Mouse (Mus musculus) limb, embryonic 12.5 days (tissue): ENCODE results near the gene Fndc7. TPM values are rescaled to one million over a fixed set of nuclear protein-coding genes. Genes with fewer than 3 reads are reported as not detected.
A peak's percentile ranks its signal among the peaks of the same experiment; 100 is the strongest.

Experiments
- ATAC-seq: fragments of 200-750 bp; cut with Nextera tagmentation; 2 replicates; pipeline ENCODE4 v1.8.0; 2017; ENCODE audit warnings: low read depth, moderate TSS enrichment; ENCODE audit not compliant: insufficient number of reproducible peaks, insufficient read depth, low FRiP score, low TSS enrichment
- H3K27ac ChIP-seq: fragments of 300-500 bp; sonication (generic); 2 replicates; pipeline ENCODE4 v1.5.1; 2016; ENCODE audit warnings: mild to moderate bottlenecking, moderate library complexity
- H3K27me3 ChIP-seq: fragments of 300-500 bp; sonication (generic); 2 replicates; pipeline ENCODE4 v1.6.1; 2016; ENCODE audit warnings: mild to moderate bottlenecking, moderate library complexity
- H3K36me3 ChIP-seq: fragments of 300-500 bp; sonication (generic); 2 replicates; pipeline ENCODE4 v1.6.1; 2016; ENCODE audit warnings: mild to moderate bottlenecking, moderate library complexity
- H3K4me1 ChIP-seq: fragments of 300-500 bp; sonication (generic); replicated peaks from 2 replicates; pipeline ENCODE4 v1.6.1; 2016
- H3K4me2 ChIP-seq: fragments of 300-500 bp; sonication (generic); 2 replicates; pipeline ENCODE4 v1.6.1; 2016; ENCODE audit warnings: mild to moderate bottlenecking, moderate library complexity
- H3K4me3 ChIP-seq: fragments of 300-500 bp; sonication (generic); replicated peaks from 2 replicates; pipeline ENCODE4 v1.5.1; 2016; ENCODE audit warnings: mild to moderate bottlenecking
- H3K9ac ChIP-seq: fragments of 300-500 bp; sonication (generic); replicated peaks from 2 replicates; pipeline ENCODE4 v1.6.1; 2016; ENCODE audit warnings: mild to moderate bottlenecking, moderate library complexity
- H3K9me3 ChIP-seq: fragments of 300-500 bp; sonication (generic); 2 replicates; pipeline ENCODE4 v1.6.1; 2016; ENCODE audit warnings: mild to moderate bottlenecking, moderate library complexity
- WGBS: fragments of 180-500 bp; shearing (Covaris S2); methylation state at CpG from one replicate; pipeline ENCODE4 v1.1.7; 2016; 5-methylcytosine and 5-hydroxymethylcytosine counted together
- polyA plus RNA-seq: library from polyadenylated mRNA; unstranded; fragments of >200 nt; fragmentation: Nextera tagmentation; extraction: Ambion mirVana; gene quantifications from 2 replicates; pipeline ENCODE4 v1.2.1, GENCODE M21; 2016

Gene Fndc7
- polyA plus RNA-seq, 1 experiment from 2014 or later: 0.13 TPM

DNA sequence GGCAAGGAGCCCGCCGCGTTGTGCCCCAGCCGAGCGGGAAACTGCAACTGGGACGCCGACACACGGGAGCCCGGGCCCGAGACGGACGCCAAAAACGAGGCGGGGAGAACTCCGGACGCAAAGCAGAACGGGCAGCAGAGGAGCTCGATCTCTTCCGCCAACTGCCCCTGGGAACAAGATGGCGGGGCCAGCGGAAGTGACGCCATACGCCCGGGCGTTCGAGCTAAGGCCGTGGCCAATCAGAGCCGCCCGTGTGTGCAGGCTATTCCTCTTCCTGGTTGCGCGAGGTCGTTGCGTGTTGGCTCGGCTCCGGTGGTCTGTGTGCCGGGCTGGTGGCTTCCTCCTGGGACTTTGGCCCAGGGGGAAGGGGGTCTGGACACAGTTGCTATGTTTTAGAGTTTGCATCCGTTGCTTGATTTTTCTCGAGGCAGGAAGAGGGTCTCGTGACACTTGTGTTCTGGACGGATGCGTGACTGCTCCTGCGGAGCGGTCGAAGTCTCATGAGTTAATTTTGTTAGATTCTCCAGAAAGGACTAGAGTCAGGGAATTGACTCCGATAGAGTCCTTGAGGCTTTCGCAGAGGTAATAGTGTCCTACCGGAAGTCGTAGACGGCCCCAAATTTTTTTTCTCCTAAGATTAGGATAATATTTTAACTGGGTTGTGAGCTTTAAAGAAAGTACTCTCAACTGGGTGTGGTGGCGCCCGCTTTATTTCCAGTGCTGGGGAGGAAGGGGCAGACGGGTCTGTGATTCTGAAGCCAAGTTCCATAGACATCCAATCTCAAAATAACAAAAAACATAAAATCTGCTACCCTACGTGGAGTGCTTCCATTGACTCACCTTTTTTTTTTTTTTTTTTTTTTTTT is 22.0 kb upstream of the Fndc7 start, which contains the start of gene Prpf38b:
Prpf38b (minus strand) TSS at position 180 of the 866 bp plus-strand sequence.
- no peaks in the 10 kb centered on the region for H3K27me3 ChIP-seq
- ATAC-seq: peak; percentile 96
- peaks cover 14% of the 10 kb centered on the region for H3K4me1 ChIP-seq
- H3K9ac ChIP-seq: peak within 1 kb of the TSS; percentile 92
- WGBS: 2% methylated on average over 53 of the region's 53 CpGs
- H3K27ac ChIP-seq: peak within 1 kb of the TSS; percentile 99
- no peaks in the 10 kb centered on the region for H3K9me3 ChIP-seq
- peak within 1 kb of the TSS; percentile 96 for H3K4me2 ChIP-seq
- H3K4me3 ChIP-seq: peak within 1 kb of the TSS; percentile 96
- H3K36me3 ChIP-seq: peaks cover 16% of the 10 kb centered on the region

- peaks cover 14% of the 10 kb centered on the region for H3K4me1 ChIP-seq
Observed at GRCm38 (mm10) chr3:108911081-108911547, 21.3 kb upstream of the Fndc7 start.

DNA sequence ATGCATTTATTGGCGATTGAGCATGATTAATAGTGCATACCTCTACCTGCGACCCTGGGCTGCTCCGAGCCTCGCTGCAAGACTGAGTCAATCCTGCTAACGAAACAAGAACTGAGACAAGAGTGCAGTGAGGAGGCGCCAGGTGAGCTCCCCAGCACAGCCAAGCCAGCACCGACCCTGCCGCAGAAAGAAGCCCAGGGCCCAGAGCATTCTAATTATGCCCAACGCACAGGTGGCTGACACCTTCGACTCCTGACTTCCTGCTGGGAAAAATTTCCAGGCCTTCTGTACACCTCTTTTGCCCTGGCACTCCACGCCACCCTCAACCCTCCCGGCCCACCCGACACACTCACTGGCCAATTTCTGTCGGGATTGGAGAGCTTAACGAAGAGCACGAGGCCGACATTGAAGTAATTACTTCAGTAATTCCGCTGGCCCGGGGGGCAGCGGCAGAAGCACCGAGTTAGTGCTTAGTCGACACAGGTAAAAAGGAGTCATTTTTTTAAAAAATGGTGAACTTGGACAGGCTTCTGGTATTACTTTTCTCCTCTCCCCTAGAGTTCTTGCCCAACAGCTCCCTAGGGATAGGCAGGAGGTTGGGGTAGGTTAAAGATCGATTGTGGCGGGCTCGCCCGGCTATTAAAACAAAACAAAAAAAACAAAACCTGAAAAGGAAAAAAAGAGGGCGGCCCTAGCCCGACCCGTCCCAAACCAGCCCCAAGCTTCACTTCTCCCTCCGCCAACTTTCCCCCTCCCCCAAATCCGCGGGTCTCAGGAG is 20.7 kb upstream of the Fndc7 start:
- H3K36me3 ChIP-seq: peaks cover 26% of the 10 kb centered on the region
- H3K4me3 ChIP-seq: peak overlapping the region; percentile 96
- peak overlapping the region; percentile 96 for H3K4me2 ChIP-seq
- H3K4me1 ChIP-seq: peaks cover 14% of the 10 kb centered on the region
- no peaks in the 10 kb centered on the region for H3K9me3 ChIP-seq
- under 1% methylated on average over 32 of the region's 32 CpGs for WGBS
- peak overlapping the region; percentile 99 for H3K27ac ChIP-seq
- no peaks in the 10 kb centered on the region for H3K27me3 ChIP-seq
- H3K9ac ChIP-seq: peak overlapping the region; percentile 92
- no peak for ATAC-seq

More at GRCm38 (mm10) chr3:108911081-108911547, 21.3 kb upstream of the Fndc7 start:
- Histone ChIP-seq H3K9me3 (no peaks in the 10 kb centered on the region), H3K4me3 (peak overlapping the region; percentile 96), H3K27ac (peak overlapping the region; percentile 99), H3K36me3 (peaks cover 21% of the 10 kb centered on the region), H3K9ac (peak overlapping the region; percentile 92), H3K4me2 (peak overlapping the region; percentile 96), H3K27me3 (no peaks in the 10 kb centered on the region)
- WGBS: under 1% methylated on average over 44 of the region's 44 CpGs
- ATAC-seq: peak; percentile 88

DNA sequence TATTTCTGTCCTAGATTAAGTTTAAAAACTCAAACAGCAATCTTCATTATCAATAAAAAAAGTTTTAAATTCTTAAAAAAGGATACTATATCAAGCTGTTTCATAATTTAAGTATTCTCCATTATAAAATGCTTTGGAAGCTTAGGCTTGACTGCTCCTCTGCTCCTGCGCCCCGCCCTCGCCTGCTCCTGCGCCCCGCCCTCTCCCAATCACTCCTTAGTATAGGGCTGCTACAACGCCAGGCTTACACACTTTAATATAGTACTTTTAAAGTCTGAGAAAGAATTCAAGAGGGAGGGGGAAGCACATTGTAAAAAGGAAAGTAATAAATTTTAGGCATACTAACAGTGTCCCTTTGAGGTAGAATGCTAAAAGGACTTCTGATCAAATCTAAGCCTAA is 13.1 kb upstream of the Fndc7 start:
- no peak overlapping the region for H3K9ac ChIP-seq
- H3K4me2 ChIP-seq: no peak overlapping the region
- no peak overlapping the region for H3K27ac ChIP-seq
- H3K36me3 ChIP-seq: peaks cover 77% of the 10 kb centered on the region
- no peaks in the 10 kb centered on the region for H3K27me3 ChIP-seq
- 91% methylated on average over 6 of the region's 6 CpGs for WGBS
- ATAC-seq: no peak
- no peaks in the 10 kb centered on the region for H3K4me1 ChIP-seq
- no peak overlapping the region for H3K4me3 ChIP-seq
- H3K9me3 ChIP-seq: no peaks in the 10 kb centered on the region

DNA sequence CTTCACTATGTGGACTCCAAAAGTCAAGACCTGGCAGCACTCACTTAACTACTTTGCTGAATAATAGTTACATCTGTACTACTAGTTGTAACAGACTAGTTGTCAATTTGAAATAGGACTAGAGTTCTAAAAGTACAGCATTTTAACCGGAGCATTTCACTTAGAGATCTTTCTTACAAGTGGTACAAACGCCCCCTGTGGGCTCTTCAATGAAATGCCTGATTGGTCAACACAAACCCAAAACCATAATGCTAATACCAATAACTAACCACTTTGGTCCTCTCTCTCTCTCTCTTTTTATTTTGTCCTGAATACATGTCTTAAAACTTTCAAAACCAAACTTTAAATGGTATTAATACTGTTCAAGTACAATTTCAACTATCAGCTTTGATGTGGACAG is 12.2 kb upstream of the Fndc7 start:
- no peaks in the 10 kb centered on the region for H3K9me3 ChIP-seq
- H3K27ac ChIP-seq: no peak overlapping the region
- no peak for ATAC-seq
- no peak overlapping the region for H3K9ac ChIP-seq
- no peaks in the 10 kb centered on the region for H3K27me3 ChIP-seq
- H3K4me2 ChIP-seq: no peak overlapping the region
- peaks cover 68% of the 10 kb centered on the region for H3K36me3 ChIP-seq
- H3K4me1 ChIP-seq: no peaks in the 10 kb centered on the region
- no peak overlapping the region for H3K4me3 ChIP-seq
- WGBS: 60% methylated on average over 2 of the region's 2 CpGs

DNA sequence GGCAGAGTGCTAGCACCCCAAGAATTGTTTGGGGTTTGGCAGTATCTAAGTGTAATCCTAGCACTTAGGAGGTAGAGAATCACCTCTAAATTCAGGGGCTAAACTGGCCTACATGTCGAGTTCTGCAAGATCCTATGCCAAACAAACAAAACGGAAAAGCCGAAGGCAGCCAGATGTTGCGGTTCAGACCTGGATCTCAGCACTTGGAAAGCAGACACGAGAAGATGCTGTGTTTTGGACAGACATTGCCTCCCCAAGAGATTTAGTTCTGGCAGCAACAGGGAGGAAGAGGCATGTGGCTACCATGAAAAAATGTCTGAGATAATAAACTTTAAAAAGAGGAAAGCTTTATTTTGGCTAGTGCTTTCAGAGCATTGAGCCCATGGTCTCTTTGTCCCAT is 10.9 kb upstream of the Fndc7 start:
- Histone ChIP-seq H3K27ac (no peak overlapping the region), H3K27me3 (no peaks in the 10 kb centered on the region), H3K9ac (no peak overlapping the region), H3K4me2 (no peak overlapping the region), H3K4me3 (no peak overlapping the region), H3K4me1 (no peaks in the 10 kb centered on the region), H3K9me3 (no peaks in the 10 kb centered on the region), H3K36me3 (peaks cover 57% of the 10 kb centered on the region)
- 86% methylated on average over 5 of the region's 5 CpGs for WGBS
- ATAC-seq: no peak

DNA sequence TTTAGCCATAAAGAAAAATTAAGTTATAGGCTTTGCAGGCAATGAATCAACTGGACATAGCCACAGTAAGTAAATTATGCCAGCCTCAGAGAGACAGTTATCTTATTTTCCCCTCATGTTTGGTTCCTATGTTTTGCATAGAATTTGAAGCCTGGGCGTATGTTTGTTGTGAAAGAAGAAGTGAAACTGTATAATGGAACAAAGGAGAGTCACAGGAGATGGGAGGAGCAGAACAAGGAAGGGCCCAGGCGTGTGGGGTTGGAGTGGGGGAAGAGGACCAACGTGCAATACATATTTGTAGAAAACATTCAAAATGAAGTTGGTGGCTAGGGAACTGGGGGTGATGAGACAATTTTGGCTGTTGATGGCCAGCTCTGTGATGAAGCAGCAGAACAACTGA is 10.3 kb upstream of the Fndc7 start:
- Histone ChIP-seq H3K27me3 (no peaks in the 10 kb centered on the region), H3K36me3 (peaks cover 52% of the 10 kb centered on the region), H3K27ac (no peak overlapping the region), H3K9ac (no peak overlapping the region), H3K9me3 (no peaks in the 10 kb centered on the region), H3K4me3 (no peak overlapping the region), H3K4me2 (no peak overlapping the region), H3K4me1 (no peaks in the 10 kb centered on the region)
- WGBS: 92% methylated on average over 3 of the region's 3 CpGs
- no peak for ATAC-seq

- H3K27ac ChIP-seq: no peak overlapping the region
- no peak for ATAC-seq
- peaks cover 37% of the 10 kb centered on the region for H3K36me3 ChIP-seq
- no peak overlapping the region for H3K9ac ChIP-seq
- 94% methylated on average over 4 of the region's 4 CpGs for WGBS
- no peaks in the 10 kb centered on the region for H3K4me1 ChIP-seq
- no peak overlapping the region for H3K4me3 ChIP-seq
- no peaks in the 10 kb centered on the region for H3K27me3 ChIP-seq
- no peak overlapping the region for H3K4me2 ChIP-seq
- H3K9me3 ChIP-seq: no peaks in the 10 kb centered on the region
Observed at GRCm38 (mm10) chr3:108898640-108899039, 8.8 kb upstream of the Fndc7 start.

- Histone ChIP-seq H3K9me3 (no peaks in the 10 kb centered on the region), H3K36me3 (no peaks in the 10 kb centered on the region), H3K9ac (no peak overlapping the region), H3K27ac (no peak overlapping the region), H3K4me2 (no peak overlapping the region), H3K4me3 (no peak overlapping the region), H3K27me3 (no peaks in the 10 kb centered on the region), H3K4me1 (no peaks in the 10 kb centered on the region)
- WGBS: 49% methylated on average over 4 of the region's 4 CpGs
- ATAC-seq: no peak
Observed at GRCm38 (mm10) chr3:108892914-108893313, 3.1 kb upstream of the Fndc7 start.

GRCm38 (mm10) chr3:108892080-108892479 is 2.3 kb upstream of the Fndc7 start:
- no peak overlapping the region for H3K4me2 ChIP-seq
- 75% methylated on average over 1 of the region's 1 CpGs for WGBS
- ATAC-seq: no peak

DNA sequence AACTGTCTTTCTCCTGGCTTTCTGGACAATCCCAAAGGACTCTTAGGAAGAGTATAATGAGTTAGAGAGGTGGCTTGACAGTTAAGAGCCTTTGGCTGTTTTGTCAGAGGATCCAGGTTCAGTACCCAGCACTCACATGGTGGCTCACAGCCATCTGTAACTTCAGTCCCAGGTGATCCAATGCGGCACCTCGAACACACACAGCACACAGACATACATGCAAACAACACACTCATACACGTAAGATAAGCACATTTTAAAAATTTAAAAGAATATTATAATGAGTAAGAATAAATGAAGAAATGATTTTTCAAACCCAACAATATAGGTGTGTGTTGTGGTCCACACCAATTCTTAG is 2.2 kb downstream of the Fndc7 start:
- WGBS: 95% methylated on average over 3 of the region's 3 CpGs
- Histone ChIP-seq H3K4me1 (peaks cover 8% of the 10 kb centered on the region), H3K4me3 (no peak overlapping the region), H3K36me3 (no peaks in the 10 kb centered on the region), H3K27ac (no peak overlapping the region), H3K4me2 (no peak overlapping the region), H3K9ac (no peak overlapping the region), H3K9me3 (no peaks in the 10 kb centered on the region), H3K27me3 (no peaks in the 10 kb centered on the region)
- no peak for ATAC-seq

More at GRCm38 (mm10) chr3:108892080-108892479, 2.3 kb upstream of the Fndc7 start:
- Histone ChIP-seq H3K27me3 (no peaks in the 10 kb centered on the region), H3K4me3 (no peak overlapping the region), H3K4me1 (no peaks in the 10 kb centered on the region), H3K27ac (no peak overlapping the region), H3K9ac (no peak overlapping the region), H3K9me3 (no peaks in the 10 kb centered on the region), H3K36me3 (no peaks in the 10 kb centered on the region)
